Mouse (Mus musculus) cerebellum, adult 18-20 months (tissue): ENCODE data around the gene Zic2.

Experiments used
- DNase-seq, 2 experiments: peaks; one replicate each; pipeline ENCODE4 v3.0.0; 2021

The Zic2 gene

DNA sequence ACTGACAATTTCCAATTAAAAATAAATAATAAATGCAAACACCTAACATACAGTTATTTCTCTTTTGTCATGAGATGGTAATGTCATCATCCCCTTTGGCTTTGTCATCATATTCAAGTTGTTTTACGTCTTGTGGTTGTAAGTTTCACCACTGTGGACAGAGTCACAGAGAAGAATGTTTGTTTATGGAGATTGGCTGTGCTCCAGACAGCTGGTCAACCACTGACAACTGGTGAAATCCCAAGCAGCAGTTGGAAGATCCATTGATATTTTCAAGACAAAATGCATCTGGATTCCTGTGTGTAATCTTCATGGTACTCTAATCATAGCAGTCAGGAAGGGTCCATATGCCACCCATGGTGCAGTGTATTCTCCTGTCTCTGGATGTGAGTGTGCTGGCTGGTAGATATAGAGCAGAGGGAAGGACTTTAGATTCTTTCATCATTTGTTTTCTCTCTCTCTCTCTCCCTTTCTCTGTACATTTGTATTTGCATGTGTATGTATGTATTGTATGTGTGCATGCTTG, 38.3 kb downstream of the Zic2 start:
- no peak for DNase-seq

DNA sequence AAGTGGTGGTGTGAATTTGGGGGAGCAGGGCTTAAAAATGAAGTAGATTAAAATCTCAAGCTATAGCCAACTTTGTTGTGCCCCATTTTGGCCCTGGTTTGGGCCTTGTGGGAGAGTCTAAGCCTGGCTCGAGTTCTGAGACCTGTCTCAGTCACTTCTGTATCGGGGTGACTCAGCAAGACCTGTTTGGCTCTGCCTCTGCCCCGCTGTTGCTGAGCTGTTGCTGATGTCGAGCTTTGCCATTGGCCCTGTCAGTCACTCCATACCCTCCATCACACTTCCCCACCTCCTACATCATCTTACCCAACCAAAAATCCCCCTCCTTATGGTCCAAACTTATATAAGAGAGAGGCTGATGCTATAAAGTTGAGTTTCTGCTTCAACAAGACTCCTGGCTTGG, 53.2 kb downstream of the Zic2 start:
- no peak for DNase-seq
